Mouse (Mus musculus) stomach, embryonic 15.5 days (tissue): Measurements from ENCODE around the gene Gm20388. TPM values are rescaled to one million over a fixed set of nuclear protein-coding genes. Genes with fewer than 3 reads are reported as not detected.
A peak's percentile ranks its signal among the peaks of the same experiment; 100 is the strongest.

ENCODE experiments used
- ATAC-seq: fragments of 200-750 bp; cut with Nextera tagmentation; 2 replicates; pipeline ENCODE4 v1.8.0; 2017; ENCODE audit warnings: low read depth, moderate number of reproducible peaks, moderate TSS enrichment; ENCODE audit not compliant: insufficient read depth, low FRiP score
- H3K27ac ChIP-seq: fragments of 300-500 bp; sonication (generic); 2 replicates; pipeline ENCODE4 v1.5.1; 2015; ENCODE audit warnings: mild to moderate bottlenecking, inconsistent platforms
- H3K27me3 ChIP-seq: fragments of 300-500 bp; sonication (generic); replicated peaks from 2 replicates; pipeline ENCODE4 v1.6.1; 2015; ENCODE audit warnings: inconsistent platforms
- H3K36me3 ChIP-seq: fragments of 300-500 bp; sonication (generic); 2 replicates; pipeline ENCODE4 v1.6.1; 2015; ENCODE audit warnings: inconsistent platforms
- H3K4me1 ChIP-seq: fragments of 300-500 bp; sonication (generic); 2 replicates; pipeline ENCODE4 v1.6.1; 2015; ENCODE audit warnings: inconsistent platforms
- H3K4me2 ChIP-seq: fragments of 300-500 bp; sonication (generic); 2 replicates; pipeline ENCODE4 v1.6.1; 2015; ENCODE audit warnings: mild to moderate bottlenecking, inconsistent platforms
- H3K4me3 ChIP-seq: fragments of 300-500 bp; sonication (generic); replicated peaks from 2 replicates; pipeline ENCODE4 v1.5.1; 2015; ENCODE audit warnings: inconsistent platforms
- H3K9ac ChIP-seq: fragments of 300-500 bp; sonication (generic); 2 replicates; pipeline ENCODE4 v1.6.1; 2015; ENCODE audit warnings: inconsistent platforms
- H3K9me3 ChIP-seq: fragments of 300-500 bp; sonication (generic); 2 replicates; pipeline ENCODE4 v1.6.1; 2016; ENCODE audit warnings: inconsistent platforms
- WGBS: fragments of 180-500 bp; shearing (Covaris S2); methylation state at CpG from one replicate; pipeline ENCODE4 v1.1.7; 2015; 5-methylcytosine and 5-hydroxymethylcytosine counted together
- polyA plus RNA-seq: library from polyadenylated mRNA; unstranded; fragments of >200 nt; fragmentation: Nextera tagmentation; extraction: Ambion mirVana; gene quantifications from 2 replicates; pipeline ENCODE4 v1.2.1, GENCODE M21; 2015

The Gm20388 gene
- polyA plus RNA-seq, 1 experiment from 2014 or later = not detected

DNA sequence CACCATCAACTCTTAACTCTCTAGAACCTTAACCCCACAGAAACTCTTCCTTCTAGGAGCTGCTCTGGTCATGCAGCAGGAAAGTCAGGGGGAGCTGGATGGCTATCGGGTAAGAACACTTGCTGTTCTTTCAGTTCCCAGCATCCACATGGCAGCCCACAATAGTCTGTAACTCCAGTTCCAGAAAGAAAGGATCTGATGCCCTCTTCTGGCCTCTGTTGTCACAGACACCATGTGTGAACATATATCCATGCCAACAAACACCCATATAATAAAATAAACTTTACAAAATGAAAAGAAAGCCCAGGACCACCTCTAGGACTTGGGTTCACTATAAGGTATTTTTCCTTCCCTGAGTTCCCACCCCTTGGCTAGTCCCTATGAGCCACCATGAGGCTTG, 1711.2 kb downstream of the Gm20388 start:
- H3K4me3 ChIP-seq = no peak overlapping the region
- peaks cover 28% of the 10 kb centered on the region for H3K4me1 ChIP-seq
- WGBS = 71% methylated on average over 1 of the region's 1 CpGs
- no peak for ATAC-seq
- no peak overlapping the region for H3K27ac ChIP-seq
- no peak overlapping the region for H3K4me2 ChIP-seq
- peaks cover 8% of the 10 kb centered on the region; the same call in 1 of the 2 replicates for H3K36me3 ChIP-seq
- H3K27me3 ChIP-seq = no peaks in the 10 kb centered on the region
- no peak overlapping the region for H3K9ac ChIP-seq
- H3K9me3 ChIP-seq = no peaks in the 10 kb centered on the region

DNA sequence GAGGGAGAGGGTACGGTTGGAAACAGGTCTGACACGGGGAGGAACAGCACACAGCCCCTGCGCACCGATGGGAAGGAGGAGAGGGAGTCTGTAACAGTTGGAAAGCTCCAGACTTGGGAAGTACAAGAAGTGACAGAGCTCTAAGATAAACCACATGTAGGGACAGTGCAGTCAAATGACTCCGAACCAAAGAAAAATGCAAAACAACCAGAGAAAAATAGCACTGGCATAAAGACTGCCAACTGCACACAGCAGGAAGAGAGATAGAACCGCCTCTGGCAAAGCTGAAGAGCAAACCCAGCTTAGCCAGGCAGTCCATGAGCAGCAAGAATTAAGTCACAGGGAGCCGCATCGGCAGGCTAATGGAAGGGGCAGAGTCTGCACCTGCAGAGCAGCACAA, 1712.4 kb downstream of the Gm20388 start:
- Histone ChIP-seq H3K4me3 (no peak overlapping the region), H3K4me1 (peaks cover 28% of the 10 kb centered on the region), H3K27me3 (no peaks in the 10 kb centered on the region), H3K27ac (no peak overlapping the region), H3K9me3 (no peaks in the 10 kb centered on the region), H3K36me3 (peaks cover 5% of the 10 kb centered on the region), H3K4me2 (no peak overlapping the region), H3K9ac (no peak overlapping the region)
- 85% methylated on average over 8 of the region's 8 CpGs for WGBS
- ATAC-seq = no peak

DNA sequence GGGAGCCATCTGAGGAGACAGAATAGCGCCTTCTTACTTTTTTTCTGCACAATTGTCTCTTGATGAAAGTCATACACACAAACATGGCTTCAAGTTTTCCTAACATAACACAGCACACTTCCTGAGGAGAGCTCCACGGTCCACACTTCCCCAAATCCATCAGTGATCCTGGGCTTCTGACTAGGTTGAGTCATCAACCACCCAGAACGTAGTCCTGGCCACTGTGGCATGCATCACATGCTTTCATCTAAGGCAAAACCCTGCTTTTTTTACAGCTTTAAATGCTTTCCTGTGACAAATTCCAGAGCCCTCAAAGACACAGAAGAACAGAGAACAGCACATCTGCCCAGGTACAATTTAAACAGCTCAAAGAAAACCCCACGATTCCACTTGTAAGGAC, 1718.0 kb downstream of the Gm20388 start:
- H3K36me3 ChIP-seq = peaks cover 12% of the 10 kb centered on the region
- peaks cover 22% of the 10 kb centered on the region for H3K4me1 ChIP-seq
- no peak overlapping the region for H3K4me3 ChIP-seq
- no peak overlapping the region for H3K4me2 ChIP-seq
- 78% methylated on average over 4 of the region's 4 CpGs for WGBS
- H3K27ac ChIP-seq = no peak overlapping the region
- H3K27me3 ChIP-seq = no peaks in the 10 kb centered on the region
- no peak for ATAC-seq
- no peak overlapping the region for H3K9ac ChIP-seq
- H3K9me3 ChIP-seq = no peaks in the 10 kb centered on the region

DNA sequence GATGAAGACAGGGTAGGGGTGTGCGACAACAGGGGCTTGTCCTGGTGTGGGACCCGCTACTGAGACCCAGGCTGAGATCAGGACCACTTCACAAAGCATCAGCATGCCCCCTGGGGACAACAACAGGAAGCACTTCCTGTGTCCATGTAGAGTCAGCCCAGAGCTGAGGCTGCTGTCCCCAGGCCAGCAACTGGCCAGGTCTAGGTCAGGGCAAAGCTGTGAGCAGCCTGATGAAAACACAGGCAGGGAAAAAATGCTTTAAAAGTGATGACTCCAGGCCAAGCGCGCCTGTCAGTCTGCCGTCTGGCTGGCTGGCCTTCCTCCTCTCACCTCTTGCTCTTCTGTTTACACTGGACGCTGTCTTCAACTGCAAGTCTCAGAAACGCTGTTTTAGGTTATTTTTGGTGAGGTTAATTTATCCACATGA, 1721.0 kb downstream of the Gm20388 start:
- 39% methylated on average over 7 of the region's 7 CpGs for WGBS
- no peak overlapping the region for H3K4me3 ChIP-seq
- no peaks in the 10 kb centered on the region for H3K27me3 ChIP-seq
- H3K36me3 ChIP-seq = peaks cover 9% of the 10 kb centered on the region; the same call in 1 of the 2 replicates
- H3K4me2 ChIP-seq = no peak overlapping the region
- peak overlapping the region; percentile 28; the same call in 1 of the 2 replicates for H3K27ac ChIP-seq
- no peak overlapping the region for H3K9ac ChIP-seq
- peak; percentile 22; the same call in 1 of the 2 replicates for ATAC-seq
- H3K4me1 ChIP-seq = peaks cover 24% of the 10 kb centered on the region
- no peaks in the 10 kb centered on the region for H3K9me3 ChIP-seq

DNA sequence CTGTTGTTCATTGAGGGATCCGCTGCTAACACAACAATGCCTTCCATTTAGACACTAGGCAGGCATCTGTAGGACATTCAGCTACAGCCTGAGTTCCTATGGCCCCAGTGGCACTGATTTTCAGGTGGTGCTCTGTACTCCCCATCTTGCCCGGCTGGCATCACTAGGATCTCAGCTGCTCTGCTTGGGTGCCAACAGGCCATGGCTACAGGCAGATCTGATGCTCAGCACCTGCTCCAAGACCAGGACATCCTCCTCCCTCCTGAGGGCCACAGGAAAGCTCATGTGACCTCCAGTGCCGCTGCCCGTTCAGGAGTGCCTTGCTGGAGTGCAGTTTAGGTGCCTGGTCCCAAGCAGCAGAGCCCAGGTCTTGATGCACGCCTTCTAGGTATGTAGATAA, 1721.8 kb downstream of the Gm20388 start:
- Histone ChIP-seq H3K4me3 (no peak overlapping the region), H3K27me3 (no peaks in the 10 kb centered on the region), H3K9ac (no peak overlapping the region), H3K36me3 (peaks cover 9% of the 10 kb centered on the region; the same call in 1 of the 2 replicates), H3K4me2 (no peak overlapping the region), H3K9me3 (no peaks in the 10 kb centered on the region), H3K27ac (peak overlapping the region; percentile 28; the same call in 1 of the 2 replicates), H3K4me1 (peaks cover 28% of the 10 kb centered on the region)
- WGBS = 80% methylated on average over 5 of the region's 5 CpGs
- ATAC-seq = no peak

DNA sequence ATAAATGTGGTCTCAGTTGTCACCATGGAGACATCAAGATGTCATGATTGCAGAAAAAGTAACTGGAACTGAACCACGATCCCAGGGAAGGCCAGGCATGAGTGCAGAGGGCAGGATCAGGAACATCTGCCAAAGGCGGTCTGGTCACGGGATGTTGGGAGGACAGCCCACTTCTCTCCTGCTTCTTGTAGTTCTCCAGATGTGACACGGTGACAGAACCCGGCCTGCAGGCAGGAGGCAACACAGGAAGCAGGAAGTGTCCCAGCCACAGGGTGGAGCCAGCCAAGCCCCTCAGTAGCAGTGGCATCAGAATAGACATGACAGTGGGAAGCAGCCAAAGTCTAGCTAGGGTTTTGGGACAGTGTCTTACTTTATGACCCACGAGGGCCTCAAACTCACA, 1724.9 kb downstream of the Gm20388 start:
- no peak overlapping the region for H3K4me2 ChIP-seq
- no peaks in the 10 kb centered on the region for H3K36me3 ChIP-seq
- H3K4me1 ChIP-seq = peaks cover 28% of the 10 kb centered on the region
- H3K27ac ChIP-seq = no peak overlapping the region
- H3K9ac ChIP-seq = no peak overlapping the region
- H3K9me3 ChIP-seq = no peaks in the 10 kb centered on the region
- no peaks in the 10 kb centered on the region for H3K27me3 ChIP-seq
- ATAC-seq = no peak
- H3K4me3 ChIP-seq = no peak overlapping the region
- WGBS = 51% methylated on average over 6 of the region's 6 CpGs

DNA sequence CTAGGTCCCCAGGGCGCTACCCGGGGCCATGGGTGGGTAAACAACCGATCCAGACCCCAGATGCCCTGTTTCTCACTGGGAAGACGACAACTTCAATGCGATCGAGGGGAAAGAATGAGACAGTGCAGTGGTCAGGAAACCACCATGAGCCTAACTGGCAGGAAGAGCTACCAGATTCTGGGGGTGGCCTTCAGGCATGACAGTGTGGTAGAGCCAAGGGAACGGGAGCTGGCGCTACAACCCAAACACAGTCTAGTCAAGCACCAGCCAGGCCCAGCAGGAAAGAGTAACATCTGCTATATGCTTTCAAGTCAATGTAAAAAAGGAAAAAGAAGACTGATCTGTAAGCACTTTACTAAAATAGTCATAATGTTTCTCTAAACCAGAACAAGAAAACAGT, 1725.5 kb downstream of the Gm20388 start:
- 73% methylated on average over 8 of the region's 8 CpGs for WGBS
- no peaks in the 10 kb centered on the region for H3K27me3 ChIP-seq

DNA sequence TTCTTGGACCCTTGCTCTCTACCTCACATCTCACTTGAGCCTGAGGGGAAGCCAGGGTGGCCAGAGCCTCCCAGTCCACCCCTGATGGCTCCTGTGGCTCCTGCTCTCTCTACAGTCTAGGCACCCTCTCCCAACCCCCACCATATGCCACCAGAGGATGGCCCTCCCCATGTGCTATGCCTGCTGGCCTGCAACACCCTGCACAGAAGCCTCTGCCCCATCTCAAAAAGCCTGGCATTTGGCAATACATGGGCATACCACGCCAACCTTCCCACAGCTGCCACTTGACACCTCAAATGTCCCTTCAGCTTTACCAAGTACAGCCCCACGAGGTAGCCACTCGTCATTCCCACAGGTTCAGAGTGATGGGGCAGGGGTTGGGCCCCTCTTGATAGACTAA, 1732.2 kb downstream of the Gm20388 start:
- 72% methylated on average over 3 of the region's 3 CpGs for WGBS

More for the DNA sequence above, 1725.5 kb downstream of the Gm20388 start:
- Histone ChIP-seq H3K4me2 (no peak overlapping the region), H3K27ac (0 out of 2 replicates have a peak overlapping the region, but pooled peaks have one; percentile 6), H3K9ac (no peak overlapping the region), H3K9me3 (no peaks in the 10 kb centered on the region), H3K4me1 (peaks cover 27% of the 10 kb centered on the region), H3K4me3 (no peak overlapping the region), H3K36me3 (no peaks in the 10 kb centered on the region)
- ATAC-seq = no peak

DNA sequence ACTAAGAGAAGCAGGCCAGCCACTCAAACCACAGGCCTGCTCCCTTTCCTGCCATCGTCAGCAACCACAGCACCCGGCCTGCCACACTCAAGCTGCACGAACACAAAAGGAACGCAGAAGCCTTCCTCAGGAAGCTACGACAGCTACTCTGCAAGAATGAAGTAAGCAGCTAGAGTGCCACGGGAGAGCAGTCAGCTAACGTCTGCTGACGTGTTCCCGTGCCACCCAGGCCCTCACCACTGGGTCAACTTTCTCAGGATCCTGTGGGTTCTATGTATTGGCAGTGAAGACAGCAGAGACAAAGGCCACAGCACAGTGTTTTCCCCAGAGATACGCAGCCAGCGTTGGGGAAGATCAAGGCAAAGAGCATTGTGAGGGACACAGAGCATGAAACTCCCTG, 1732.7 kb downstream of the Gm20388 start:
- Histone ChIP-seq H3K9ac (no peak overlapping the region), H3K36me3 (no peaks in the 10 kb centered on the region), H3K9me3 (no peaks in the 10 kb centered on the region), H3K27ac (no peak overlapping the region), H3K4me3 (no peak overlapping the region), H3K4me1 (peaks cover 23% of the 10 kb centered on the region), H3K4me2 (no peak overlapping the region), H3K27me3 (no peaks in the 10 kb centered on the region)
- ATAC-seq = no peak
- WGBS = 67% methylated on average over 11 of the region's 11 CpGs

More for the DNA sequence above, 1732.2 kb downstream of the Gm20388 start:
- no peak for ATAC-seq
- Histone ChIP-seq H3K9me3 (no peaks in the 10 kb centered on the region), H3K27ac (no peak overlapping the region), H3K9ac (no peak overlapping the region), H3K4me3 (no peak overlapping the region), H3K4me1 (peaks cover 17% of the 10 kb centered on the region; the same call in 1 of the 2 replicates), H3K4me2 (no peak overlapping the region), H3K36me3 (no peaks in the 10 kb centered on the region), H3K27me3 (no peaks in the 10 kb centered on the region)

DNA sequence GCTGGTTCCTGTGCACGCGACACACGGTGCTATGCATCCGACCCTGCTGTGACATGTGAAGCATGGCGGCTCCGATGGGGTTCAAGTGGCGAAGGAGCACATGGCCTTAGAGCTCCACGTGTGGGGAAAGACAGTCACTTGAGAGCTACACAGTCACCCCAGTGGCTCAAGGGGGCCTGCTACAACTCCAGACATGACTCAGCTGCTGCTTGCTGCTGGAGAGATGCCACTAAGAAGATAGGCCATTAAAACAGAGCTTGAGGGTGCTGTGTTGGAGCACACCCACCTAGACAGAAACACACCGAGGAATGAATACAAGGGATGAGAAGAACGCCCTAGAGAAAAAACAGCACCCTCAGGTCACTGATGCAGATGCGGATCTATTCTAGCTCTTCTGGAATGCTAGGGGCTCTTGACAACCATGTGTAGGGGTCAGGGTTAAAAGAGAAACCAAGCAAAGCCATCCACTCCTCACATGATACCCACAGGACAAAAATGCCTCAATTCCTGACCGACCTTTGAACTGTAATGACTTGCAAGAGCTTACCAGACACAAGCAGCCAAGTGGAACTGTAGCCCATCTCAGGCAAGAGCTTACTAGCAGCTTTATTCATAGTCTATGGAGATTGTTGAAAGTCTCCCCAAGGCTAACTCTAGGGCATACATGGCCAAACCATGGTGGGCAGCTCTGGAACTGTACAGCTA, 1737.0 kb downstream of the Gm20388 start:
- Histone ChIP-seq H3K4me3 (no peak overlapping the region), H3K4me2 (no peak overlapping the region), H3K4me1 (peaks cover 54% of the 10 kb centered on the region), H3K27me3 (no peaks in the 10 kb centered on the region), H3K9ac (no peak overlapping the region), H3K36me3 (no peaks in the 10 kb centered on the region), H3K27ac (no peak overlapping the region), H3K9me3 (no peaks in the 10 kb centered on the region)
- WGBS = 81% methylated on average over 12 of the region's 12 CpGs
- ATAC-seq = no peak

DNA sequence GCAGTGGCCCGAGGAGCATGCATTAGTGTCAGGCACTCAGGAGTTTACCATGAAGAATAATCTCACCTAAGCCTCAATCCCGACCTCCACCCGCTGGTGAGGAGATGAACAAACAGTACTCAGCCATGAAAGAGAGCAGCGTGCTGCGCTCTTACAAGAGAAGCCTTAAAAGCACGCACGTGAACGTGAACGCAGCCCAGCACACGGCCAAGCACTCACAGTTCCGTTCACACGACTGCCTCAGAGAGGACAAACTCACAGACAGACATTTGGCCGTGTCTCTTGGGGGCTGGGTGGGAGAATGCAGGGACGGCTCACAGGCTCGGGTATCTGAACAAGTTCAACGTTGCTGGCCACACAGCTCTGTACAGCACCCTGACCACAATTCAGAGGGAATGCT, 1737.8 kb downstream of the Gm20388 start:
- peaks cover 55% of the 10 kb centered on the region for H3K4me1 ChIP-seq
- H3K27ac ChIP-seq = no peak overlapping the region
- no peak overlapping the region; the same call in 1 of the 2 replicates for H3K4me2 ChIP-seq
- no peak for ATAC-seq
- H3K9ac ChIP-seq = no peak overlapping the region
- no peaks in the 10 kb centered on the region for H3K36me3 ChIP-seq
- no peaks in the 10 kb centered on the region for H3K27me3 ChIP-seq
- H3K9me3 ChIP-seq = no peaks in the 10 kb centered on the region
- no peak overlapping the region for H3K4me3 ChIP-seq
- WGBS = 58% methylated on average over 16 of the region's 16 CpGs

DNA sequence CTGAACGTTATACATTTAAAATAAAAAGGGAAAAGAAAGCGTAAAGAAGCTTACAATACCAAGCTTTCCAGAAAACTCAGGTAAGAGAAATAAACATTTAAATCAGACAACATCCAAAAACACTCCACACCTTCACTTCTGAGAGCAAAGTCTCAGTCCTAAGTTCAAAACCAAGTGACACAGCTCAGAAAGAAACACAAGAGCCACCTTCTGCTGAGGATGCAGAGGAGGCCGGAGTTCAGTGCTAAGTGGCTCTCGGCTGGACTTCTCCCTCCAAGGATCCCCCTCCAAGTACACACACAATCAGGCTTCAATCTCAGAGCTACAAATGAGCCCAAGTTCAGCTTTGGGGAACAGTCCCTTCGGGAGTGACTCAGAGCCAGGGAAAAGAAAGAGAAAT, 1738.8 kb downstream of the Gm20388 start:
- Histone ChIP-seq H3K27me3 (no peaks in the 10 kb centered on the region), H3K9me3 (no peaks in the 10 kb centered on the region), H3K36me3 (no peaks in the 10 kb centered on the region), H3K4me3 (no peak overlapping the region), H3K27ac (no peak overlapping the region), H3K4me1 (peaks cover 61% of the 10 kb centered on the region), H3K4me2 (peak overlapping the region; percentile 94), H3K9ac (no peak overlapping the region)
- no peak for ATAC-seq
- 67% methylated on average over 5 of the region's 5 CpGs for WGBS
